Mouse (Mus musculus) hindbrain, embryonic 14.5 days (tissue): ENCODE results near the gene Nxnl2. TPM values are rescaled to one million over a fixed set of nuclear protein-coding genes. Genes with fewer than 3 reads are reported as not detected.

Experiments used
- ATAC-seq: fragments of 200-750 bp; cut with Nextera tagmentation; 2 replicates; pipeline ENCODE4 v1.8.0; 2017; ENCODE audit warnings: moderate number of reproducible peaks, mild to moderate bottlenecking, moderate TSS enrichment, moderate library complexity; ENCODE audit not compliant: low FRiP score
- DNase-seq: peaks from one replicate; pipeline ENCODE4 v3.0.0-alpha.2; 2015; ENCODE audit warnings: low spot score
- H3K27ac ChIP-seq: fragments of 300-500 bp; sonication (generic); 2 replicates; pipeline ENCODE4 v1.5.1; 2014; ENCODE audit warnings: mild to moderate bottlenecking, moderate library complexity
- H3K27me3 ChIP-seq: fragments of 300-500 bp; sonication (generic); 2 replicates; pipeline ENCODE4 v1.6.1; 2014; ENCODE audit warnings: mild to moderate bottlenecking, low read length, mixed read lengths; ENCODE audit not compliant: control insufficient read depth, insufficient read depth
- H3K36me3 ChIP-seq: fragments of 300-500 bp; sonication (generic); replicated peaks from 2 replicates; pipeline ENCODE4 v1.6.1; 2014; ENCODE audit not compliant: control insufficient read depth, insufficient read depth
- H3K4me1 ChIP-seq: fragments of 300-500 bp; sonication (generic); replicated peaks from 2 replicates; pipeline ENCODE4 v1.6.1; 2014; ENCODE audit warnings: antibody characterized with exemption, low read length, mixed read lengths; ENCODE audit not compliant: control insufficient read depth, insufficient read depth
- H3K4me2 ChIP-seq: fragments of 300-500 bp; sonication (generic); replicated peaks from 2 replicates; pipeline ENCODE4 v1.6.1; 2014; ENCODE audit warnings: mild to moderate bottlenecking, moderate library complexity
- H3K4me3 ChIP-seq: fragments of 300-500 bp; sonication (generic); replicated peaks from 2 replicates; pipeline ENCODE4 v1.5.1; 2014; ENCODE audit warnings: mild to moderate bottlenecking, low read length
- H3K9ac ChIP-seq: fragments of 300-500 bp; sonication (generic); 2 replicates; pipeline ENCODE4 v1.6.1; 2014
- H3K9me3 ChIP-seq: fragments of 300-500 bp; sonication (generic); 2 replicates; pipeline ENCODE4 v1.6.1; 2016; ENCODE audit warnings: low read length; ENCODE audit not compliant: control insufficient read depth
- WGBS: fragments of 180-500 bp; shearing (Covaris S2); extraction: QIAGEN DNeasy Blood & Tissue Kit; methylation state at CpG from one replicate; pipeline ENCODE4 v1.1.7; 2014; 5-methylcytosine and 5-hydroxymethylcytosine counted together
- microRNA-seq: library from miRNA; unstranded; fragments of <30 nt; microRNA quantifications from one replicate; pipeline ENCODE4, GENCODE M21; 2016
- polyA plus RNA-seq: library from polyadenylated mRNA; unstranded; fragments of >200 nt; fragmentation: Nextera tagmentation; extraction: Ambion mirVana; gene quantifications from 2 replicates; pipeline ENCODE4 v1.2.1, GENCODE M21; 2014

Gene Nxnl2
- polyA plus RNA-seq, 1 experiment from 2014 or later: 3.0 TPM

- no peaks in the 10 kb centered on the region for H3K36me3 ChIP-seq
- no peaks in the 10 kb centered on the region for H3K27me3 ChIP-seq
- H3K27ac ChIP-seq: no peak overlapping the region
- DNase-seq: no peak
- ATAC-seq: no peak
- no peaks in the 10 kb centered on the region for H3K4me1 ChIP-seq
- no peaks in the 10 kb centered on the region for H3K9me3 ChIP-seq
- WGBS: 72% methylated on average over 2 of the region's 2 CpGs
- no peak overlapping the region for H3K9ac ChIP-seq
- H3K4me2 ChIP-seq: no peak overlapping the region
- H3K4me3 ChIP-seq: no peak overlapping the region
These were observed 43.9 kb downstream of the Nxnl2 start for GRCm38 (mm10) chr13:51214746-51215145.

GRCm38 (mm10) chr13:51220897-51221296 is 50.1 kb downstream of the Nxnl2 start:
- no peaks in the 10 kb centered on the region for H3K4me1 ChIP-seq
- no peak overlapping the region for H3K9ac ChIP-seq
- H3K27ac ChIP-seq: no peak overlapping the region
- no peaks in the 10 kb centered on the region for H3K27me3 ChIP-seq
- no peak for ATAC-seq
- H3K9me3 ChIP-seq: no peaks in the 10 kb centered on the region
- H3K36me3 ChIP-seq: no peaks in the 10 kb centered on the region
- DNase-seq: no peak
- H3K4me3 ChIP-seq: no peak overlapping the region
- 89% methylated on average over 4 of the region's 4 CpGs for WGBS
- no peak overlapping the region for H3K4me2 ChIP-seq

DNA sequence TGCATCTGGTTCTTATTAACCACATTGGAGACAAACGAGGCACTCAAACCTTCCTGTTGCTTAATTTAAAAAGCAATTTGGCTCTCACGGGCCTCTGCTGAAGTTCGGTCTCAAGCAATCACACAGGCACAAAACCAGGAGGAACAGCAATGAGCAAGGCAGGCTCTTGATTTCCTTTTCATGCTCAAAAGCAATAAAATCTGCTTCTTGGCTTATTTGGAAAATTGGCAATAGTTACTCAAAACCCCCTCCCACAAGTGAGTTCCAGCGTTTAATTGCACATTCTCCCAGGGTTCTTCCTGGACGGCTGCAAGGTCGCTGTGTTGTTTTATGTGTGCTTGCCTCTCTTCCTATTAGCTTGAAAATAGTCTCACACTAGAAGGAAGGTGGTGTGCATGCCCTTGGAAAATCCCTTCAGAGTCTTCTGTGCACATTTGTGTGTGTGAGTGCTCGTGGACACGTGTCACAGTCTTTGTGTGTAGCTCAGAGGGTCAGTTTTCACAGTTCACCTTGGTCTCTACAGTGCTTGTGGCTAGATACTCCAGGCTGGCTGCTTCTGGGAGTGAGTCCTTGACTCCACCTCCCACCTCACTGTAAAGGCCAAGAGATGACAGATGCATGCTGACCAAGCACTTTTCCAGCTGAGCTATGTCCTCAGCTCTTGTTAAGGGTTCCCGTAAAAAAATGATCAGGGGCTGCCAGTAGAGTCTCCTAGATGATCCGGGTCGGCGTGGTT is 50.8 kb downstream of the Nxnl2 start:
- WGBS: 78% methylated on average over 12 of the region's 12 CpGs
- DNase-seq: no peak
- Histone ChIP-seq H3K27ac (no peak overlapping the region), H3K27me3 (no peaks in the 10 kb centered on the region), H3K9me3 (no peaks in the 10 kb centered on the region), H3K9ac (no peak overlapping the region), H3K4me1 (no peaks in the 10 kb centered on the region), H3K4me2 (no peak overlapping the region), H3K36me3 (no peaks in the 10 kb centered on the region), H3K4me3 (no peak overlapping the region)
- ATAC-seq: no peak

Small RNA genes within 50 kb of the gene (microRNA-seq; reads per million reads assigned to microRNA genes)
- not detected for gene Gm44341

Other genes starting within 250 kb of the Nxnl2 start
- gene Spin1, start 70.1 kb upstream of the Nxnl2 start, polyA plus RNA-seq: 172 and 194 TPM in 2 replicates
- 14.4 and 14.6 TPM in 2 replicates for gene S1pr3, start 237.6 kb downstream of the Nxnl2 start, polyA plus RNA-seq